Mouse (Mus musculus): ENCODE results near the gene Neurl2.
"Not testable (repeated sequence)": the region's sequence is repeated elsewhere in the genome, so short reads cannot be mapped to it uniquely, and the experiment has no call there.

Neurl2 gene

DNA sequence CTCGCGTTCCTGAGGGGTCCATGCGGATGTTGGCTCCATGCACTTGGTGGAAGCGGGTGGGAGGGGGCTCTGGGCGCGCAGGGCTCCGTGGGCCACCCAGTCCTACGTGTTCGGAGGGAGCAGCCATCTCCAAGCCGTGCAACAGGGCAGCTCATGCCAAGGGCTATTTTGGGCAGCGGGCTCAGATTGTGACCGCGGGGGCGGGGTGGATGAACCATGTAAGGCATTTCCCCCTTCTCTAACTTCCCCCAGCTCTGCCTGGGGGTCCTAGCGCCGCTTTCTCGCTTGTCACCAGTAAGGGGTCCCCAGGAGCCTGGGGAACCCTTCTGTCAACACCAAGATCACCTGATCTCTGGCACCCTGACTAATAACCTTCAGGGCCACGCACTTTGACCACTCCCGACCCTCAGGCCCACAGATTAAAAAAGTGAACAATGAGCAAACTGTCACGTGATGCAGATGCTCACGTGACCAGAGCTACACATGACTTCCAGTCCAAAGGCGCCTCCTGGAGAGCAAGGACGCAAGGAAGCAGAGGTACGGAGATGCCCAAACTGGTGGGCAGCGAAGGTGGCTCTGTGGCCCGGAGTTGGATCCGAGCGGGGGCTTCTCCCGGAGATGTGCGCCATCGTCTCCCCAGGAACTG lies at the start of gene Neurl2:
Gene Neurl2 (minus strand): TSS at position 143 of the 646 bp plus-strand sequence.
- DNase-seq, result peak; percentile 95

DNA sequence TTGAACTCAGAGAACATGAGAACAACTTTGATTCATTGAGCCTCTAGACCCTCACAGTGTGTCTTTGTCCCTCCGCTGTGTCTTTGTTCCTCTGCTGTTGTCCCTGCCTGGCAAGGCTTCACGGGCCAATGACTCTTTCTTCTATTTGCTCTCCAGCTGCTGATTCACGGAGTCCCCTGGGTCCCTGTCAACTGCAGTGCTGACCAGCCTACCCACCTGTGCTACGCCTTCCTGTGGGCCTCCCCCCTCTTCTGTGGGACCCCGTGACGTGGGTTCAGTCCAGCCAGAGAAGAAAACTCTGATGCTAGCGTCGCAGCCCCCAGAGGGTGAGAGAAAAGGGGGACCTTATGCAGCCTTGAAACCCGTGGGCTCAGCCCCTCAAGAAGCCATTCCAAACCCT lies 49.4 kb upstream of the Neurl2 start:
- DNase-seq, result no peak

DNA sequence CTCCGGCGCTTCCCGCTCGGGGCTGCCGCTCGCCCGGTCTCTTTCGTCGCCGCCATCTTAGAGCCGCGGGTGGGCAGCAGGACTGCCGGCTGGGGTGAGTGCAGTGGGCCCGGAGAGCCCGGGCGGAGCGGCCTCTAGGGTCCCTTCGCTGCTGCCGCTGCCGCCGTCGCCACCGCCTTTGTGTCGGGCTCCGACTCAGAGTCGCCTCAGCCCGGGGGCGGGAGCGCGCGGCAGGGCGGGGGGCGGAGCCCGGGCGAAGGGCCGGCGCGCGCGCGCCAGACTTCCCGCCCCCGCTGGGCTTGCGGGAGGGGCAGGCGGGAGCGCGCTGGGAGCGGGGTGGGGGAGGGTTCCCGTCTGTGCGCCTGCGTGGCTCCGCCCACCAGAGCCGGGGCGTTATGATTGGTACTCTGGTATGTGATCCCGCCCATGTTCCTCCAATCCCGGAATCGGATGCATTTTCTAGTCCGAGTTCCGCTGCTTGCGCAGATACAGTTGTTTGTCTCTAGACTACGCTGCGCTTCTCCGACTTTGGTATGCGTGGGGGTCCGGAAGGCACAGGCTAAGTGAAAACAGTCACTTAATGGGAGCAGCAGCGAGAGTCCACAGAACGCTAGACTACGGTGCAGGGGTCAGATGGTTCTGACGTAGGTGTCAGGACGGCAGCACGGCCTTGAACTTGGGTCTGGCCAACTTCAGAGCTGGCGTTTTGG lies 46.5 kb upstream of the Neurl2 start:
- DNase-seq, result peak; percentile 93

DNA sequence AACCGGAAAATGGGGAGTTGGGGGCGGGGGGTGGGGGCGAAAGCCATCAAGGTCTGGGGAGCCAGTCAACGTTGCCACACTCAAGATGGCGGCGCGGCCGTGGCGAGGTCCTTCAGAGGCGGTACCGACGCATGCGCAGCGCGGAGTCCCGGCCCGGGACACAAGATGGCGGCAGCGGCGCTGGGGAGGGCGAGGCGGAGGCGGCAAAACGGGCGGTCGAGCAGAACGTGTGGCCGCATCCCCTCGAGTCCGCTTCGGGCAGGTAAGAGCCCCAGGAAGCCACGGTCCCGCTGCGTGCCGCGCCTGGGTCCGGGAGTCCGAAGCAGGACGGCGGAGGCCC lies 45.9 kb upstream of the Neurl2 start, which contains the start of gene Pcif1:
Gene Pcif1 (plus strand): TSS at position 77 of the 340 bp plus-strand sequence.
- DNase-seq, result peak; percentile 95

DNA sequence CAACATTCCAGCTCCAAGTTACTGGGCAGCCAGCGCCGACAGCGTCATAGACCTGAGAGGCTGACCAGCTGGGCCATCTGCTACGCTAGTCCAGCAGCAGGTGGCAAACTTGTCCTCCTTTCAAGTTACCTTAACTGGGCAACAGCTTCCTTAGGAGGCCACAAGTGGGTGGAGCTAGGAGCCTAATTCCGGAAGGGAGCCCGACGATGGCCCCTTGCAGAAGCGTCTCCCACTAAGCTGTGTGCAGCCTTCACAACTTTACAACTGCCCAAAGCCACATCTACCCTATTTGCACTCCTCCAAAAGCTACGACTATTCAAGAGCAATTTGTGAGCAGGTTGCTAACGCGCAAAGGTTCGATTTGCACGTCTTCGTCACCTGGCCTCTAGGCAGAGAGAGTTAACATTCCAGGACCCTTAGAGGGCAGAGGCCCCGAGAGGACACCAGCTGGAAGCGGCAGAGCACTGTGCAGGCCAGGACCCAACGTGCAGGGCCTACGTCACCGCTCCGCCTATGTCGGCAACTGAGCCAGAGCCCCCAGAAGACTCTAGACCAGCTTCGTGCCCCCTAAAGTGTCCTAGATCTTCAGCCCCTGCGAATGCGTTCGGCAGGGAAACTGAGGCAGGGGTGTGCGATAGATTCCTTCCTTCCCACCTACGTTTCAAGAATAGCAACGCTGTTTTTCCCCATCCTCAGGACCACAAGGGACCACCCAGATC lies 45.4 kb upstream of the Neurl2 start:
- DNase-seq, result peak; percentile 80

DNA sequence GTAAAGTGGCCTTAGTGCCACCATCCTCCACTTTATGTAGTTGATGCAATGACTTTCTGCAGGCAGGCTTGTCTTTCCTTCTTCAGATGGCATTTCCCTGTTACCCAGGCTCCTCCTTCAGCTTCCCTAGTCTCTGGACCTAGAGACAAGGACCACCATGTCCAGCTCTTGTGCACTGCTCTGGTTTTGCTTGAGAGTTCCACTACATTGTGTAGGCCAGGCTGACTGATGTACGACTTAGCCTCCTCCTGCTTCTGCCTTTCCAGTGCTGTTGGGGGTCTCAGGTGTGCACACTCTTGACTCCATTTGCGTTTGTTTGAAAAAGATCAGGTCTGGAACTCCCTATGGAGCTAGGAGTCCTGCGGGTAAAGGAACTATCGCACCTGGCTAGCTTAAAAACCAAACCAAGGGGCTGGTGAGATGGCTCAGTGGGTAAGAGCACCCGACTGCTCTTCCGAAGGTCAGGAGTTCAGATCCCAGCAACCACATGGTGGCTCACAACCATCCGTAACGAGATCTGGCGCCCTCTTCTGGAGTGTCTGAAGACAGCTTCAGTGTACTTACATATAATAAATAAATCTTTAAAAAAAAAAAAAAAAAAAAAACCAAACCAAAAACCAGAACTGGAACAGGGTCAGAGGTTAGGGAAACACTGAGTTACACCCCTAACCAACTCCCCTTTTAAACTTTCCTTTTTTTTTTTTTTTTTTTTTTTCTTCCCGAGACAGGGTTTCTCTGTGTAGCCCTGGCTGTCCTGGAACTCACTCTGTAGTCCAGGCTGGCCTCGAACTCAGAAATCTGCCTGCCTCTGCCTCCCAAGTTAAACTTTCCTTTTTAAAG lies 44.3 kb upstream of the Neurl2 start:
- not testable (repeated sequence) for DNase-seq

DNA sequence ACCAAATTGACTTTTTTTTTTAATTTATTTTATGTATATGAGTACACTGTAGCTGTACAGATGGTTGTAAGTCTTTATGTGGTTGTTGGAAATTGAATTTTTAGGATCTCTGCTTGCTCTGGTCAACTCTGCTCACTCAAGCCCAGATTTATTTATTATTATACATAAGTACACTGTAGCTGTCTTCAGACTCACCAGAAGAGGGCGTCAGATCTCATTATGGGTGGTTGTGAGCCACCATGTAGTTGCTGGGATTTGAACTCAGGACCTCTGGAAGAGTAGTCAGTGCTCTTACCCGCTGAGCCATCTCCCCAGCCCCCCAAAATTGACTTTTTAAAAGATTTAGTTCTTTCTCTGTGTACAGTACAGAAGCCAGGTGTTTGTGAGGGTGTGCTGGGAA lies 42.4 kb upstream of the Neurl2 start:
- DNase-seq, result not testable (repeated sequence)

DNA sequence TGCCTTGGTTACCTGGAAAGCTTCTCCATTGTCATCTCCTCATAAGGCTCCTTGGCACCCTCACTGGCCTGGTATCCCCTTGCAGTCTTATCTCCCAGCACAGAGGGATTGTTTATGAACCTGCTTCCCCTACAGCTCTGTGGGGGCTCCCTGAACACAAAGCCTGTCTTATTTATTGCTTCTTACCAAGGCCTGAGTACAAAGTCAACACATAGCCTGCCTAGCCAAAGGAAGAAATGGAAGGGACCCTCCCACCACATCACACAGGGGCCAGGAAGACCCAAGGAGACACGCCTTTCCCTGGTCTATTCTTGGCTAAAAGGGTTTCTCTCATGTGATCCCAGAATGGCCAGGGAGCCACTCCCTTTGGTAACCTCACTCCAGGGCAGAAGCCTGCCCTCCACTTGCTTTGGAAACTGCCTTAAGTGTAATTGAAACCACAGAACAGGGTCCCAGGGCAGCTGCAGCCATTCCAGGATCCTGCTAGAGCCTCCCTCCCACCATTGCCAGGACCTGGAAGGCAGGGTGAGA lies 41.0 kb upstream of the Neurl2 start:
- DNase-seq, result peak; percentile 40

DNA sequence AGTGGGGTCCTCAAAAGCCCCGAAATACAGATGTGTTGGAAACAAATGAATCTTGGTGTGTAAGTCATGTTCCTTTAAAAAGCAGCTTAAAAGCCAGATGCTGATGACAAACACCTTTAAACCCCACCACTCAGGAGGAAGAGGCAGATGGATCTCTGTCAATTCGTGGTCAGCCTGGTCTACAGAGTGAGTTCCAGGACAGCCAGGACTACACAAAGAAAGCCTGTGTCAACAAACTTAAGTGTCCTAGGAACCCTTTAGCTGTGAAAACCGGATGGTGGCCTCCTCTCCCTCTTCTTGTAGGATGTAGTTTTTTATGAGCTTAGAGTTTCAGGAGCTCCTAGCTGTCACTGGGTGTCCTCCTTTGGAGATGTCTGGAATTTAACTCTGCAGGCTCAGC lies 40.4 kb upstream of the Neurl2 start:
- no peak for DNase-seq

DNA sequence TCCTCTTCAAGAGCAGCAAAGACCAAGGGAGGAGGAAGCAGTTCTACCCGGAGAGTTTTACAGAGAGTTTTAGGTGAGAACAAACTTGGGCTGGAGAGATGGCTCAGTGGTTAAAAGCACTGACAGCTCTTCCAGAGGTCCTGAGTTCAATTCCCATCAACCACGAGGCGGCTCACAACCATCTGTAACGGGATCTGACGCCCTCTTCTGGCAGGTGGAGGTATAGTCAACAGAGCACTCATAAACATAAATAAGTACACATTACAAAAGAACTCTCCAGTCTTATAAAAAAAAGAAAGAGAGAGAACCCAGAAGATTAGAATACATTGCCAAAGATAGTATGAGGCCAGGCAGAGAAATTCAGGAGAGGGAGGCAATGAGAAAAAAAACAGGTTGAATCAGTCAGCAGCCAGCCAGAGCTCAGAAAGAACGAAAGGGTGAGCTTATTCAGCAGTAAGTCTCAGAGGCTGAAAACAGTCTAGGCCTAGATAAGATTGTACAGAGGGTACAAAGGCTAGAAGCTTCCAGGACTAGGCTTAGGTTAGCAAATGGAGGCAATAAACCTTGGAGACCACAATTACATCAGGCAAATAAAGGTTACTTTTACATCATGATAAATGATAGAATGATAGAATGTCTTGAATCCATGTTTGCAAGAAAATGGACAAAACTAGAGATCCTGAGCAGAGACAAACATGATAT lies 38.5 kb upstream of the Neurl2 start:
- no peak for DNase-seq

DNA sequence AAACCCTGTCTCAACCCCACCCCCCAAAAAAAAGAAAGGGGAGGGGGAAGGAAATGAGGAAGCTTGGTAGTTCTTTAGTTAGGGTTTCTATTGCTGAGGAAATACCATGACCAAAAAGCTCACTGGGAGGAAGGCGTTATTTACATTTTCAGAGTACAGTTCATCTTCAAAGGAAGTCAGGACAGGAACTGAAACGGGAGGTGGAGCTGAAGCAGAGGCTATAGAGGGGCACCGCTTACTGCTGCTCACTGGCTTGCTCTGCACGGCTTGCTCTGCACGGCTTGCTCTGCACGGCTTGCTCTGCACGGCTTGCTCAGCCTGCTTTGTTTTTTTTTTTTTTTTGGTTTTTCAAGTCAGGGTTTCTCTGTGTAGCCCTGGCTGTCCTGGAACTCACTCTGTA lies 35.2 kb upstream of the Neurl2 start:
- no peak for DNase-seq

DNA sequence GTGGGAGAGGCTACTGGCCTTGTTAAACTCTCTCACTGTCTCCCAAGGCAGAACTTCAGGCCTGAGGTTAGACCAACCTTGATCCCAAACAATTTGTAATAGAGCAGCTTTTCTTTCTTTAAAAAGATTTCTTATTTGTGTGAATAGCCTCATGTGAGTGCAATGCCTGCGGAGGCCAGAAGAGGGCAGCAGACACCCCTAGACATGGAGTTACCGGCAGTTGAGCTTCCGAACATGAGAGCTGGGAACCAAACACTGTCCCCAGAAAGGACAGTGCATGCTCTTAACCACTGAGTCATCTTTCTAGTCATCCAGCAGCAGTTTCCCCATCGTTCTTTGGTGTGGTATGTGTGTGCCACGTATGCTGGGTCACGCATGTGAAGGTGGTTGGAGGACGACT lies 34.3 kb upstream of the Neurl2 start:
- peak; percentile 37 for DNase-seq

DNA sequence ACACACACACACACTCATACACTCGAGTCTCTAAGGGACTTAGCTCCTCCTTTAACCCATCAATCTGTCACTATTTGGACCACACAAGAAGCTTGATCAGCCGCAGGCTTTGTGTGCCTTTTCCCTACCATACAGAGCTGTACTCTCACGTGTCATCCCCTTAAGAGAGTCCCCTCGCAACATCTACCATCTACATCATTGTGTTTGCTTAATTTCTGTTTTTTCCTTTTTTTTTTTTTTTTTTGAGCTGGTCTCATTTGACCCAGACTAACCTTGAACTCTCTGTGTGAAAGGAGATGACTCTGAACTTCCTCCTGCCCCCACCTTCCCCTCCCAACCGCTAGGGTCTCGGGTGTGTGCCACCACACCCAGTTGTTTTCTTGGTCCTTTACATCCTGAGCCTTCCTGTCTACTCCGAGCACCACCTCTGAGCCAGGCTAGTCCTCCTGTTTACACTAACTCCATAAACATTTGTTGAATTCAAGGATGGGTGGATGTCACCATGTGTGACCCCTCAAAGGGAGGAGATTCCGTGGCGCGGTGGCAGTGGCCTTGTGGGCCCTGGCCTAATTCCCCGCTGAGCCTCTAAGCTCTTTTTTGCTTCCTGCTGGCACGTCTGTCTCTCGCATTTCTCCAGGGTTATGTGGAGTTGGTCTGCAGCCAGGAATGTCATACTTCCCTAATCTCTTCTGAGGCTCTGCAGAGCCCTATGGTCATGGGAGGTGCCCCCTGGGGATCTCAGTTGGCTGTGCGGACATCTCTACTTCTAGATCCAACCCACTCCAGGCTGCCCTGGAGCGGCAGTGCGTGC lies 33.7 kb upstream of the Neurl2 start:
- peak; percentile 38 for DNase-seq

DNA sequence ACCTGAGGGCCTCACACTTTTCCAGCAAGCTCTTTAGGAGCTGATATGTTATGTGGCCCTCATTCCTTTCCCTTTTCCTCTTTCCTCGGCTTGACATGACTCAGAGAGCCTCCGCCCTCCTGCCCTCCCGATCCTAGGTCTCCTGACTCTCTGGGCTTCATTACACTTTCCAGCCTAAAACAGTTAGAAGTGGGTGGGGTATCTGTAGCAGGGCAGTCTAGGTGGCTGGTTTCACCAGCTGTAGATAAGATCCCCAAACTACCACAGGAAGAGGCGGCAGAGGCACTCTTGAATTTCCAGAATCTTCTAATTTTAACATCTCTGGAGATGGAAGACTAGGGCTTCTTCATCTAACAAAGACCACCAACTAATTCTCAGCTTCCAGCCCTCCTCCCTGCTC lies 31.3 kb upstream of the Neurl2 start:
- DNase-seq, result no peak

DNA sequence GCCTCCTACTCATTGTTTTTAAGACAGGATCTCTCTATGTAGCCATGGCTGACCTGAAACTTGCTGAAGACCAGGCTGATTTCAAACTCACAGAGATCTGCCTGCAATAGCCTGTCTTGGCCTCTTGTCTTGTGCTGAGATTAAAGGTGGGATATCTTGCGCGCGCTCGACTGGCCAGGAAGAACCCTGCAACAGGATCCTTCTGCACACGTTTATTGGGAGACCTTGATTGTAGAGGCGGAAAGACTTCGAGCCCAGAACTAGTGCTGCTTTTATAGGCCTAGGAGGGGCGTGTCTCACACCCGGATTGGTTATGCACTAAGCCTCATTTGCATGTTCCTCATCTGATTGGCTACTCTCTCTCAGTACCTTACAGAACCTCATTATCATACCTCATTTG lies 30.2 kb upstream of the Neurl2 start:
- not testable (repeated sequence) for DNase-seq

DNA sequence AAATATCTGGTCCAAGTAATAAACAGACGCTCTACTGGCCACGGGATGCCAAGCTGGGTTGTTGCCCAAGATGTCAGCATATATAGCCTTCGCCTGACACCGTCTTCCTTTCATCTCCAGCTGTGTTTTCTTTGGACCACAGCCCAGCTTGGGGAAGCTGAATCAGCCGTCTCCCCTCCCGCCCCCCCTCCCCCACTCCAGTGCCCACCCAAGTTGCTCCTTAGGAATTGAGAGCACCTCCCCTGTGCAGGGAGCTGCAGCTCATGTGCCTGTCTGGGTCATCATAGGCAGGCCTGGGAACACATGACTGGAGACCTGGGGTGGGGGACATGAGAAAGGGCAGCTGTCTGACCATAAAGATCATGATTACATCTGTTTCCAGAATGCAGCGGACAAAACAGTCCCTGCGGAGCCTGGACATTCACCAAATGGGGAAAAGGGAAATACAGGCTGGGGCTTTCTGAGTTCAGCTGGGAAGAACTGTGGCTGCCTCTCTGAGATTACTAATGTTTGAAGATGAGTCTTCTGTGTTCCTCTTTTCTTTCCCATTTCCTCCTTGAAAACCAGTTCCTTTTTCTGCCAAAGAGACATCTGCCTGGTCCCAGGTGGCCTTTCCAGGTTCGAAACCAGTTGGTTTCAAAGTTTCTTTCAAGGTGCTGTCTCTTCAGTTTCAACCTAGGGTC lies 29.1 kb upstream of the Neurl2 start:
- no peak for DNase-seq

DNA sequence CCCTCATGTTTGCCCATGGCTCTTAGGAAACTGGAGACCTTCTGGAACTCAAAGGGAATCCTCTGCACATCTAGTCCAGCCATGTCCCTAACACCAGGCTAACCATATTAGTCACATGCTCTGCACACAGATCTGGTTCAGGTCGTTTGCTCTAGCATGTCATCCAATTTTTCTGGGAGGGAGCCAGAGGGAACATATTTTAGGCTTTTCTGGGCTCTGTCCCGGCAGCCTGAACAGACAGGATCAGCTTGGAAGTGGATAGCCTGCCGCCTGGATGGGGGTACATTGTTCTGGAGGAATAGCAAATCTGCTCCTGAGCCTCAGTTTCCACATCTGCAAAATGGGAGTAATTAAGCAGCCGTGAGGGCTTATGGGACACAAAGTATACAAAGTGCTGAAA lies 27.8 kb upstream of the Neurl2 start:
- no peak for DNase-seq

DNA sequence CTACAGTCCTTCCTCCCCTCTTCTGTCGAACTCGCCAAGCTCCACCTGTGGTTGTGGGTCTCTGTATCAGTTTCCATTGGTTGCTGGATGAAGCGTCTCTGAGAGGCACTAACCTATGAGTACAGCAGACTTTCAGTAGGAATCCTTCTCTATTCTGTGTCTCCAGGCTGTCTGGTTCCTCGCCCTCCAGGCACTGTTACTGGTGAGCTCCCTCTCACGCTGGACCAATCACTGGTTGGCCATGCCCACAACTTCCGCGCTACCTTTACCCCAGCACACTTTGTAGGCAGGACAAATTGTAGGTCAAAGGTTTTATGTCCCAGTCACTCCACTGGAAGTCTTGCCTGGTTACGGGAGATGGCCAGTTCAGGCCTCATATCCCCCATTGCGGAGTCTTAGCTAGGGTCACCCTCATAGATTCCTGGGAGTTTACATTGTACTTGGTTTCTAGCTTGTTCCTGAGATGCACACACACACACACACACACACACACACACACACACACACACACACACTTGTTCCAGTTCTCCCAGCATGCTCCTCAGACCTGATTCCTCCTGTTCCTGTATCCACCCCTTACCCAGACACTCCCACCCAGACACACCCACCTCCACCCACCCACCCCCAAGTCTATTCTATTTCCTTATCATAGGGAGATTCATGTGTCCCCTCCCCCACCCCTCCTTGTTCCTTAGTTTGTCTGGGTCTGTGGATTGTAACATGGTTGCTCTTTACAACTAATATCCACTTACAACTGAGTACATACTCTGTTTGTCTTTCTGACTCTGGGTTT lies 26.6 kb upstream of the Neurl2 start:
- DNase-seq, result peak; percentile 45

DNA sequence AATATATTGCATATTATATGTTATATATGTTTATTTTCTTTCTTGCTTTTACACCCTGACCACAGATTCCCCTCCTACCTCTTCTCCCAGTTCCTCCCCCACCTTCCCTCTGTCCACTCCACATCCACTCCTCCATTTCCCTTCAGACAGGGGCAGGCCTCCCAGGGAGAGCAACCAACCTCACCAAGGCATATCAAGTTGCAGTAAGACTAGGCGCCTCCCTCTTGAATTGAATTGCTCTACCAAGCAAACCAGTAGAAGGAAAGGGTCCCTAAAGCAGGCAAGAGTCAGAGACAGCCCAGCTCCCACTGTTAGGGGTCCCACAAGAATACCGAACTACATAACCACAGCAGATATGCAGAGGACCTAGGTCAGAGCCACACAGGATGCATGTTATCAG lies 25.9 kb upstream of the Neurl2 start:
- no peak for DNase-seq

All from kidney, adult 18-20 months (tissue).